Mouse (Mus musculus): ENCODE results near the gene Ybx2. TPM values are rescaled to one million over a fixed set of nuclear protein-coding genes. Genes with fewer than 3 reads are reported as not detected.

Ybx2 gene
- polyA plus RNA-seq, 1 experiment from 2014 or later, result 4.6 TPM

Small RNA genes within 50 kb of the gene (microRNA-seq; reads per million reads assigned to microRNA genes)
- gene Gm44349, result not detected

Other genes starting within 250 kb of the Ybx2 start
- gene Tnfsf12, start 239.9 kb upstream of the Ybx2 start, polyA plus RNA-seq (2015; fragmentation: Nextera tagmentation; extraction: Ambion mirVana), result 10.8 and 12.9 TPM in 2 replicates
- gene Tnfsfm13, start 239.7 kb upstream of the Ybx2 start, polyA plus RNA-seq (2015; fragmentation: Nextera tagmentation; extraction: Ambion mirVana), result 4.8 and 5.7 TPM in 2 replicates
- 20.0 and 20.9 TPM in 2 replicates for gene Polr2a, start 177.2 kb upstream of the Ybx2 start, polyA plus RNA-seq (2015; fragmentation: Nextera tagmentation; extraction: Ambion mirVana)
- 0.09 and 0.15 TPM in 2 replicates for gene Slc35g3, start 173.8 kb upstream of the Ybx2 start, polyA plus RNA-seq (2015; fragmentation: Nextera tagmentation; extraction: Ambion mirVana)
- 5.1 and 5.4 TPM in 2 replicates for gene Zbtb4, start 169.9 kb upstream of the Ybx2 start, polyA plus RNA-seq (2015; fragmentation: Nextera tagmentation; extraction: Ambion mirVana)
- 18.6 and 30.0 TPM in 2 replicates for gene Chrnb1, start 139.9 kb upstream of the Ybx2 start, polyA plus RNA-seq (2015; fragmentation: Nextera tagmentation; extraction: Ambion mirVana)
- 3.4 and 3.9 TPM in 2 replicates for gene Fgf11, start 133.9 kb upstream of the Ybx2 start, polyA plus RNA-seq (2015; fragmentation: Nextera tagmentation; extraction: Ambion mirVana)
- 8.1 and 8.9 TPM in 2 replicates for gene Tmem102, start 130.2 kb upstream of the Ybx2 start, polyA plus RNA-seq (2015; fragmentation: Nextera tagmentation; extraction: Ambion mirVana)
- gene Gm39566, start 120.5 kb upstream of the Ybx2 start, polyA plus RNA-seq (2015; fragmentation: Nextera tagmentation; extraction: Ambion mirVana), result not detected in 2 replicates
- gene Spem2, start 117.3 kb upstream of the Ybx2 start, polyA plus RNA-seq (2015; fragmentation: Nextera tagmentation; extraction: Ambion mirVana), result not detected in 2 replicates
- gene Spem1, start 113.6 kb upstream of the Ybx2 start, polyA plus RNA-seq (2015; fragmentation: Nextera tagmentation; extraction: Ambion mirVana), result 0.28 TPM in 1 of 2 replicates, not detected in the other
- 7.6 and 8.7 TPM in 2 replicates for gene Nlgn2, start 98.0 kb upstream of the Ybx2 start, polyA plus RNA-seq (2015; fragmentation: Nextera tagmentation; extraction: Ambion mirVana)
- 325 and 365 TPM in 2 replicates for gene Tmem256, start 97.3 kb upstream of the Ybx2 start, polyA plus RNA-seq (2015; fragmentation: Nextera tagmentation; extraction: Ambion mirVana)
- 132 and 134 TPM in 2 replicates for gene Plscr3, start 89.4 kb upstream of the Ybx2 start, polyA plus RNA-seq (2015; fragmentation: Nextera tagmentation; extraction: Ambion mirVana)
- 4.1 and 5.0 TPM in 2 replicates for gene Tnk1, start 77.1 kb upstream of the Ybx2 start, polyA plus RNA-seq (2015; fragmentation: Nextera tagmentation; extraction: Ambion mirVana)
- gene Tmem95, start 57.8 kb upstream of the Ybx2 start, polyA plus RNA-seq (2015; fragmentation: Nextera tagmentation; extraction: Ambion mirVana), result 0.31 and 0.73 TPM in 2 replicates
- gene Kctd11, start 54.4 kb upstream of the Ybx2 start, polyA plus RNA-seq (2015; fragmentation: Nextera tagmentation; extraction: Ambion mirVana), result 20.5 TPM in 2 replicates
- gene Acap1, start 40.3 kb upstream of the Ybx2 start, polyA plus RNA-seq (2015; fragmentation: Nextera tagmentation; extraction: Ambion mirVana), result 2.7 and 3.1 TPM in 2 replicates
- gene 2810408A11Rik, start 34.8 kb upstream of the Ybx2 start, polyA plus RNA-seq (2015; fragmentation: Nextera tagmentation; extraction: Ambion mirVana), result 7.6 and 8.4 TPM in 2 replicates
- gene Neurl4, start 34.7 kb upstream of the Ybx2 start, polyA plus RNA-seq (2015; fragmentation: Nextera tagmentation; extraction: Ambion mirVana), result 7.1 and 7.3 TPM in 2 replicates
- 71.5 and 77.1 TPM in 2 replicates for gene Gps2, start 21.9 kb upstream of the Ybx2 start, polyA plus RNA-seq (2015; fragmentation: Nextera tagmentation; extraction: Ambion mirVana)
- 1,601 and 1,681 TPM in 2 replicates for gene Eif5a, start 13.8 kb upstream of the Ybx2 start, polyA plus RNA-seq (2015; fragmentation: Nextera tagmentation; extraction: Ambion mirVana)
- gene Slc2a4, start 12.4 kb downstream of the Ybx2 start, polyA plus RNA-seq (2015; fragmentation: Nextera tagmentation; extraction: Ambion mirVana), result 23.0 and 23.5 TPM in 2 replicates
- 8.1 and 13.1 TPM in 2 replicates for gene Cldn7, start 29.0 kb downstream of the Ybx2 start, polyA plus RNA-seq (2015; fragmentation: Nextera tagmentation; extraction: Ambion mirVana)
- gene Ctdnep1, start 45.4 kb downstream of the Ybx2 start, polyA plus RNA-seq (2015; fragmentation: Nextera tagmentation; extraction: Ambion mirVana), result 24.6 and 32.0 TPM in 2 replicates
- gene Elp5, start 46.7 kb downstream of the Ybx2 start, polyA plus RNA-seq (2015; fragmentation: Nextera tagmentation; extraction: Ambion mirVana), result 111 and 119 TPM in 2 replicates
- 545 and 568 TPM in 2 replicates for gene Gabarap, start 55.3 kb downstream of the Ybx2 start, polyA plus RNA-seq (2015; fragmentation: Nextera tagmentation; extraction: Ambion mirVana)
- gene Phf23, start 60.0 kb downstream of the Ybx2 start, polyA plus RNA-seq (2015; fragmentation: Nextera tagmentation; extraction: Ambion mirVana), result 72.2 and 81.6 TPM in 2 replicates
- 42.2 and 43.1 TPM in 2 replicates for gene Dvl2, start 64.8 kb downstream of the Ybx2 start, polyA plus RNA-seq (2015; fragmentation: Nextera tagmentation; extraction: Ambion mirVana)
- gene Acadvl, start 79.6 kb downstream of the Ybx2 start, polyA plus RNA-seq (2015; fragmentation: Nextera tagmentation; extraction: Ambion mirVana), result 92.2 and 100 TPM in 2 replicates
- 9.6 and 10.7 TPM in 2 replicates for gene Dlg4, start 81.1 kb downstream of the Ybx2 start, polyA plus RNA-seq (2015; fragmentation: Nextera tagmentation; extraction: Ambion mirVana)
- gene Asgr1, start 118.3 kb downstream of the Ybx2 start, polyA plus RNA-seq (2015; fragmentation: Nextera tagmentation; extraction: Ambion mirVana), result 0.93 and 1.1 TPM in 2 replicates
- gene Asgr2, start 156.8 kb downstream of the Ybx2 start, polyA plus RNA-seq (2015; fragmentation: Nextera tagmentation; extraction: Ambion mirVana), result 0.54 and 0.83 TPM in 2 replicates
- 1.2 and 1.6 TPM in 2 replicates for gene Mgl2, start 194.5 kb downstream of the Ybx2 start, polyA plus RNA-seq (2015; fragmentation: Nextera tagmentation; extraction: Ambion mirVana)
- gene Clec10a, start 220.4 kb downstream of the Ybx2 start, polyA plus RNA-seq (2015; fragmentation: Nextera tagmentation; extraction: Ambion mirVana), result 1.8 and 2.3 TPM in 2 replicates